ENCODE assay signal across 32 mouse cellular contexts in genomic region chr11:31649507-31649906, GRCm38 (mm10).
"Had no signal": no experiment of that assay in that cellular context is flagged by ENCODE, and none has a peak within 500 bp of the region (broad histone marks: within the 10 kb centered on the region; RNA-seq: fewer than 3 reads in every experiment).

No protein-coding gene starts in this region.

- H3K27ac ChIP-seq: limb, embryonic 10.5 days; limb, embryonic 12.5 days; limb, embryonic 13.5 days; limb, embryonic 15.5 days; liver, embryonic 12.5 days; liver, embryonic 13.5 days; liver, embryonic 14.5 days; liver, embryonic 15.5 days; lung, embryonic 15.5 days; macrophage; midbrain, embryonic 10.5 days; midbrain, embryonic 12.5 days; midbrain, embryonic 13.5 days; midbrain, embryonic 15.5 days; neural tube, embryonic 12.5 days had no signal

- ATAC-seq: liver, embryonic 12.5 days; liver, postnatal 0 days; lung, postnatal 0 days; midbrain, embryonic 13.5 days; midbrain, embryonic 15.5 days; midbrain, embryonic 16.5 days had no signal

- H3K4me1 ChIP-seq: limb, embryonic 13.5 days; limb, embryonic 15.5 days; liver, embryonic 12.5 days; liver, embryonic 13.5 days; liver, embryonic 15.5 days; lung, embryonic 15.5 days; midbrain, embryonic 10.5 days; midbrain, embryonic 12.5 days; midbrain, embryonic 13.5 days; midbrain, embryonic 15.5 days; neural tube, embryonic 12.5 days had no signal

- H3K36me3 ChIP-seq: limb, embryonic 10.5 days; limb, embryonic 12.5 days; limb, embryonic 13.5 days; limb, embryonic 15.5 days; liver, embryonic 12.5 days; liver, embryonic 13.5 days; liver, embryonic 15.5 days; lung, embryonic 15.5 days; midbrain, embryonic 10.5 days; midbrain, embryonic 12.5 days; midbrain, embryonic 13.5 days; midbrain, embryonic 15.5 days; neural tube, embryonic 12.5 days had no signal

- H3K9me3 ChIP-seq: limb, embryonic 10.5 days; limb, embryonic 15.5 days; liver, embryonic 12.5 days; liver, embryonic 13.5 days; liver, embryonic 15.5 days; lung, embryonic 15.5 days; midbrain, embryonic 10.5 days; midbrain, embryonic 12.5 days; midbrain, embryonic 13.5 days; midbrain, embryonic 15.5 days; neural tube, embryonic 12.5 days had no signal

- H3K4me3 ChIP-seq: limb, embryonic 10.5 days; limb, embryonic 12.5 days; limb, embryonic 13.5 days; limb, embryonic 15.5 days; liver, embryonic 12.5 days; liver, embryonic 13.5 days; liver, embryonic 15.5 days; lung, embryonic 15.5 days; megakaryocyte, embryonic 14.5 days; midbrain, embryonic 10.5 days; midbrain, embryonic 12.5 days; midbrain, embryonic 13.5 days; midbrain, embryonic 15.5 days; myocyte; neural tube, embryonic 12.5 days had no signal

- H3K27me3 ChIP-seq: limb, embryonic 12.5 days; limb, embryonic 13.5 days; limb, embryonic 15.5 days; liver, embryonic 12.5 days; liver, embryonic 13.5 days; liver, embryonic 15.5 days; lung, embryonic 15.5 days; midbrain, embryonic 12.5 days; midbrain, embryonic 13.5 days; midbrain, embryonic 15.5 days; neural tube, embryonic 12.5 days had no signal

- H3K9ac ChIP-seq: limb, embryonic 12.5 days; limb, embryonic 13.5 days; limb, embryonic 15.5 days; liver, embryonic 12.5 days; liver, embryonic 13.5 days; liver, embryonic 14.5 days; liver, embryonic 15.5 days; liver, postnatal 0 days; lung, embryonic 14.5 days; lung, embryonic 15.5 days; midbrain, embryonic 12.5 days; midbrain, embryonic 13.5 days; midbrain, embryonic 15.5 days; neural tube, embryonic 12.5 days had no signal

- H3K4me2 ChIP-seq: limb, embryonic 12.5 days; limb, embryonic 13.5 days; limb, embryonic 15.5 days; liver, embryonic 11.5 days; liver, embryonic 12.5 days; liver, embryonic 13.5 days; liver, embryonic 15.5 days; lung, embryonic 14.5 days; lung, embryonic 15.5 days; midbrain, embryonic 11.5 days; midbrain, embryonic 12.5 days; midbrain, embryonic 13.5 days; midbrain, embryonic 15.5 days; neural tube, embryonic 12.5 days had no signal

- DNase-seq: left cerebral cortex, postnatal 4 days; liver; liver, embryonic 13.5 days; liver, postnatal 0 days; lung, adult 18-20 months; lung, adult 2 months; lung, embryonic 14.5 days; lung, postnatal 10 days; lung, postnatal 14 days; lung, postnatal 36 days; lung, postnatal 4 days; midbrain, embryonic 14.5 days had no signal
